Mouse (Mus musculus) heart, postnatal 14 days (tissue): Measurements from ENCODE around the gene 2310003L06Rik. TPM values are rescaled to one million over a fixed set of nuclear protein-coding genes. Genes with fewer than 3 reads are reported as not detected.

Experiments used
- DNase-seq, 2 experiments: peaks; one replicate each; pipeline ENCODE4 v3.0.0; 2021 to 2022
- intact Hi-C: fragments of 180-260 bp; cut with DNase I; formaldehyde crosslinking; loops from one replicate; pipeline ENCODE4 v1.15.1; 2025
- long read RNA-seq, 2 experiments: library from polyadenylated mRNA; stranded (forward); transcript quantifications; one replicate each; pipeline ENCODE4 v2.0.0; 2021
- total RNA-seq, 2 experiments: library from RNA; stranded (reverse); gene quantifications; 2 replicates each; pipeline ENCODE4 v1.2.3; 2021

2310003L06Rik gene
- total RNA-seq = not detected
- long read RNA-seq, experiment 1 = 0 reads
- long read RNA-seq, experiment 2 = 0 reads

GRCm38 (mm10) chr5:87969201-87969600, at the start of gene 2310003L06Rik, which contains the start of gene Gm28434:
Gene 2310003L06Rik, plus strand, starts transcription at chr5:87969459.
Gene Gm28434, plus strand, starts transcription at chr5:87969517.
- intact Hi-C loops = no loop called here
- no peak for DNase-seq

DNA sequence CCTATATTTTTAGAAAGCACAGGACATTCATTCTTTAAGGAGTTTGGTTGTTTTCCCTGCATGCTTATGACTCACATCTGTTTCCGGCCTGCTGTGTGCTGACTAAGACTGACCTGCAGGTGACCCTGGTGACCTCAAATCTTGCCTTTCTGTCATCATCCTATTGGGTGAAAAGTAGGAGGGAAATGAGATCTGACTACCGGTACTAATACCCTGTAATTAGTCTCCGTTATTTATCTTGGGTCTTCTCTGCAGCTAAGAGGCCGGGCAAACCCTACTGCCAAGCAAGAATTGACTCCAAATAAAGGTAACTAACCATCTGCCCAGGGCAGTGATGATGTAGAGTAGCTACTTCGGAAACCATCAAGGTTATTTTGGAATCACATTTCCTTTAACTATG, 43.9 kb upstream of the 2310003L06Rik start, which contains the start of gene Csn3:
Gene Csn3, plus strand, starts transcription at position 208 of the 400 bp plus-strand sequence.
- no peak for DNase-seq
- intact Hi-C loops = no loop called here

- no peak for DNase-seq
- intact Hi-C loops = no loop called here
Measured at GRCm38 (mm10) chr5:87931603-87932002, 37.7 kb upstream of the 2310003L06Rik start.

- intact Hi-C loops = no loop called here
- DNase-seq = no peak
Measured at GRCm38 (mm10) chr5:87940752-87941151, 28.5 kb upstream of the 2310003L06Rik start.

GRCm38 (mm10) chr5:87942515-87942914, 26.7 kb upstream of the 2310003L06Rik start:
- DNase-seq = no peak
- intact Hi-C loops = no loop called here

DNA sequence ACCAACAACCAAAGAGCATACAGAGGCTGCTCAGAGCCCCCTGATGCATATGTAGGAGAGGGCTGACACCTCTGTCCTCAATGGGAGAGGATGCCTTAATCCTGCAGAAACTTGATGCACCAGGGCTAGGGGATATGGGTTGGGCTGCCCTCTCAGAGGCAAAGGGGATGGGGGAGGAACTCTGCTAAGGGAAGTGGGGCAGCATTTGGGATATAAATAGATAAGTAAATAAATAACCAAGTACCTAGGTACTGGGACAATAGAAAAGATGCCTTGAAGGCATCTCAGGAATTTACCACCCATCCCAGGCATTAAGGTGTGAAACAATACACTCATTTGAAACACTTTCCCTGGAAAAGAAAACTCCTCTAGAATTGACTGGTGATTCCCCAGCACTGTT, 17.4 kb upstream of the 2310003L06Rik start:
- DNase-seq = no peak
- intact Hi-C loops = no loop called here

DNA sequence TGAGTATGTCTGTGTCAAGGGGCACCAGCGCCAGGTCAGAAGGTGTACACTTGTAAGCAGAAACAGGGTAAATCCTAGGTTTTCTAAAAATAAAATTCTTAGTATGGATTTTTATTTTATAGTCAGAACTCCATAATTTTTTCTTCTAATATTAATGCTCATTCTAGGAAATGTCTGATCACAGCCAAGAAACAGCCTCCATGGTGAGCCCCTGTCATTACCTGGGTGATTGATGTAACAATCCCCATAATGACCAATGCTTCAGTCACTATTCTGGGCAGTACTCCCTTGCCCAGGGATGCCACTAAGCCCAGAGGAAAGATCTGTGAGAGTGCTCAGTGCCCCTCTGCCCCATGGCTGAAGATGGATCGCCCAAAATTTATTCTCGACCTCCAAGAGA, 9.9 kb downstream of the 2310003L06Rik start, which contains the start of gene Cabs1:
Gene Cabs1, plus strand, starts transcription at position 301 of the 400 bp plus-strand sequence.
- DNase-seq = no peak
- intact Hi-C loops = no loop called here

- no peak for DNase-seq
- intact Hi-C loops = no loop called here
Measured at GRCm38 (mm10) chr5:87982468-87983214, 13.4 kb downstream of the 2310003L06Rik start.

- no peak for DNase-seq
- intact Hi-C loops = no loop called here
Measured at GRCm38 (mm10) chr5:88002249-88002648, 33.0 kb downstream of the 2310003L06Rik start, which contains the start of gene Smr3a. Gene Smr3a, plus strand, starts transcription at chr5:88002549.

DNA sequence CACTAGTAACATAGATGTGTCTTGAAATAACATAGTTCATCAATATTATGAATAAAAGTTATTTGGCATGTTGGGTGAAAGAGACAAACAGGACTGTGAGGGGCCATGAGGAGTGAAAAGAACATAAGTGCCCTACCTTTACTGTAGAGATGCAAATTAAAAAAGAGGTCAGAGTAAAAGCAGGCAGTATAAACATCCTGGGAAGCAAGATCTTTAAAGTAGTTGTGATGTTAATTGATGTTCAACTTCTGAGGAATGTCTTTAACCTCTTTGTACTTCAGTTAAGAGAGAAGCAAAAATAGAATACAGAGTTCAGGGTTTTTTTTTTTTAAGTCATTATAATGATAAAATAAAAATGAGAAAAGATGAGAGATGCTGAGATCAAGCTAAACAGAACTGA, 36.0 kb downstream of the 2310003L06Rik start:
- intact Hi-C loops = no loop called here

More for the DNA sequence above, 36.0 kb downstream of the 2310003L06Rik start:
- DNase-seq = no peak

Other genes starting within 250 kb of the 2310003L06Rik start
- gene Csn1s2a, start 194.9 kb upstream of the 2310003L06Rik start, total RNA-seq = not detected
- not detected for gene Csn1s2b, start 161.4 kb upstream of the 2310003L06Rik start, total RNA-seq
- not detected for gene Prr27, start 143.8 kb upstream of the 2310003L06Rik start, total RNA-seq
- not detected for gene Odam, start 84.4 kb upstream of the 2310003L06Rik start, total RNA-seq
- not detected for gene Csn3, start 43.9 kb upstream of the 2310003L06Rik start, total RNA-seq
- not detected for gene Gm28434, start 58 bp downstream of the 2310003L06Rik start, total RNA-seq
- gene Cabs1, start 10.0 kb downstream of the 2310003L06Rik start, total RNA-seq = not detected
- gene Smr3a, start 33.1 kb downstream of the 2310003L06Rik start, total RNA-seq = not detected
- not detected for gene Smr2, start 117.1 kb downstream of the 2310003L06Rik start, total RNA-seq
- gene Gm11116, start 142.1 kb downstream of the 2310003L06Rik start, total RNA-seq = not detected
- not detected for gene Gm11115, start 184.6 kb downstream of the 2310003L06Rik start, total RNA-seq